Mouse (Mus musculus): ENCODE results near the gene Rprd1b.

Gene Rprd1b

GRCm38 (mm10) chr2:158084486-158084885 is 56.2 kb downstream of the Rprd1b start:
- no peak for DNase-seq

GRCm38 (mm10) chr2:158090096-158090495 is 61.8 kb downstream of the Rprd1b start:
- no peak for DNase-seq

GRCm38 (mm10) chr2:158093345-158093744 is 65.0 kb downstream of the Rprd1b start:
- DNase-seq = peak in 1 of 2 experiments; percentile 25

GRCm38 (mm10) chr2:158094300-158094699 is 66.0 kb downstream of the Rprd1b start:
- DNase-seq = peak; percentile 70 to 74

- DNase-seq = peak; percentile 49 to 64
Measured at GRCm38 (mm10) chr2:158094846-158095245, 66.5 kb downstream of the Rprd1b start.

- no peak for DNase-seq
Measured at GRCm38 (mm10) chr2:158097071-158097470, 68.8 kb downstream of the Rprd1b start.

- no peak for DNase-seq
Measured at GRCm38 (mm10) chr2:158098730-158099129, 70.4 kb downstream of the Rprd1b start.

- DNase-seq = peak in 1 of 2 experiments; percentile 22
Measured at GRCm38 (mm10) chr2:158099537-158099936, 71.2 kb downstream of the Rprd1b start.

- DNase-seq = no peak
Measured at GRCm38 (mm10) chr2:158101768-158102167, 73.5 kb downstream of the Rprd1b start.

GRCm38 (mm10) chr2:158104966-158105365 is 76.7 kb downstream of the Rprd1b start:
- DNase-seq = no peak

- DNase-seq = peak in 1 of 2 experiments; percentile 50
Measured at GRCm38 (mm10) chr2:158105605-158106004, 77.3 kb downstream of the Rprd1b start.

GRCm38 (mm10) chr2:158106947-158107587 is 78.8 kb downstream of the Rprd1b start:
- peak; percentile 81 to 85 for DNase-seq

- peak in 1 of 2 experiments; percentile 54 for DNase-seq
Measured at GRCm38 (mm10) chr2:158109516-158109915, 81.2 kb downstream of the Rprd1b start.

- peak; percentile 89 to 93 for DNase-seq
Measured at GRCm38 (mm10) chr2:158113591-158114257, 85.4 kb downstream of the Rprd1b start.

GRCm38 (mm10) chr2:158114931-158115330 is 86.6 kb downstream of the Rprd1b start:
- no peak for DNase-seq

GRCm38 (mm10) chr2:158115838-158116453 is 87.6 kb downstream of the Rprd1b start:
- no peak for DNase-seq

GRCm38 (mm10) chr2:158116653-158117052 is 88.4 kb downstream of the Rprd1b start:
- no peak for DNase-seq

- DNase-seq = no peak
Measured at GRCm38 (mm10) chr2:158119145-158119544, 90.8 kb downstream of the Rprd1b start.

- DNase-seq = no peak
Measured at GRCm38 (mm10) chr2:158120211-158120610, 91.9 kb downstream of the Rprd1b start.

- DNase-seq = no peak
Measured at GRCm38 (mm10) chr2:158120868-158121267, 92.6 kb downstream of the Rprd1b start.

- peak; percentile 81 to 87 for DNase-seq
Measured at GRCm38 (mm10) chr2:158121645-158122326, 93.5 kb downstream of the Rprd1b start.

GRCm38 (mm10) chr2:158122814-158123213 is 94.5 kb downstream of the Rprd1b start:
- DNase-seq = no peak

- no peak for DNase-seq
Measured at GRCm38 (mm10) chr2:158127245-158127644, 98.9 kb downstream of the Rprd1b start.

Measured in kidney, postnatal 4 days (tissue).